Mouse (Mus musculus) cerebellum, adult (tissue): ENCODE results near the gene Cfap221.

Source experiments
- ATAC-seq: cut with Nextera tagmentation; 2 replicates; pipeline ENCODE4 v1.9.2; 2017; ENCODE audit warnings: mild to moderate bottlenecking, moderate library complexity, mixed read lengths; ENCODE audit not compliant: insufficient number of reproducible peaks, low FRiP score, low TSS enrichment

Gene Cfap221

GRCm38 (mm10) chr1:120007851-120008588, 11.0 kb upstream of the Cfap221 start:
- no peak for ATAC-seq

GRCm38 (mm10) chr1:120006844-120007790, 10.1 kb upstream of the Cfap221 start, which contains the start of gene Sctr:
TSS of gene Sctr (plus strand) at chr1:120006894.
- no peak for ATAC-seq

GRCm38 (mm10) chr1:119997644-119998043, 610 bp upstream of the Cfap221 start:
- no peak for ATAC-seq

- ATAC-seq: no peak
These were observed 10.5 kb downstream of the Cfap221 start for GRCm38 (mm10) chr1:119986555-119986954.

- ATAC-seq: no peak
These were observed 21.9 kb downstream of the Cfap221 start for GRCm38 (mm10) chr1:119975141-119975540.

GRCm38 (mm10) chr1:119973117-119973516, 23.9 kb downstream of the Cfap221 start:
- ATAC-seq: no peak

- no peak for ATAC-seq
These were observed 31.1 kb downstream of the Cfap221 start for GRCm38 (mm10) chr1:119965804-119966514.

- no peak for ATAC-seq
These were observed 37.1 kb downstream of the Cfap221 start for GRCm38 (mm10) chr1:119959920-119960319.

- ATAC-seq: no peak
These were observed 37.6 kb downstream of the Cfap221 start for GRCm38 (mm10) chr1:119959464-119959863.

GRCm38 (mm10) chr1:119957716-119958222, 39.3 kb downstream of the Cfap221 start:
- peak; percentile 69 for ATAC-seq

- ATAC-seq: no peak
These were observed 42.4 kb downstream of the Cfap221 start for GRCm38 (mm10) chr1:119954680-119955079.

- no peak for ATAC-seq
These were observed 43.6 kb downstream of the Cfap221 start for GRCm38 (mm10) chr1:119953456-119953855.

GRCm38 (mm10) chr1:119950086-119950485, 46.9 kb downstream of the Cfap221 start:
- no peak for ATAC-seq

GRCm38 (mm10) chr1:119936861-119937260, 60.2 kb downstream of the Cfap221 start:
- 0 out of 2 replicates have a peak, but pooled peaks have one; percentile 36 for ATAC-seq

GRCm38 (mm10) chr1:119931421-119932150, 65.4 kb downstream of the Cfap221 start:
- ATAC-seq: no peak

- peak; percentile 42; the same call in 1 of the 2 replicates for ATAC-seq
These were observed 67.3 kb downstream of the Cfap221 start for GRCm38 (mm10) chr1:119929715-119930114.

- 0 out of 2 replicates have a peak, but pooled peaks have one; percentile 8 for ATAC-seq
These were observed 77.7 kb downstream of the Cfap221 start for GRCm38 (mm10) chr1:119919299-119919698.

- no peak for ATAC-seq
These were observed 80.1 kb downstream of the Cfap221 start for GRCm38 (mm10) chr1:119916823-119917371.
